Mouse (Mus musculus): ENCODE results near the gene Rassf3. TPM values are rescaled to one million over a fixed set of nuclear protein-coding genes. Genes with fewer than 3 reads are reported as not detected.

Gene Rassf3
- 3.7 and 4.6 TPM in 2 replicates for polyA plus RNA-seq (2015; fragmentation: Nextera tagmentation; extraction: Ambion mirVana)

DNA sequence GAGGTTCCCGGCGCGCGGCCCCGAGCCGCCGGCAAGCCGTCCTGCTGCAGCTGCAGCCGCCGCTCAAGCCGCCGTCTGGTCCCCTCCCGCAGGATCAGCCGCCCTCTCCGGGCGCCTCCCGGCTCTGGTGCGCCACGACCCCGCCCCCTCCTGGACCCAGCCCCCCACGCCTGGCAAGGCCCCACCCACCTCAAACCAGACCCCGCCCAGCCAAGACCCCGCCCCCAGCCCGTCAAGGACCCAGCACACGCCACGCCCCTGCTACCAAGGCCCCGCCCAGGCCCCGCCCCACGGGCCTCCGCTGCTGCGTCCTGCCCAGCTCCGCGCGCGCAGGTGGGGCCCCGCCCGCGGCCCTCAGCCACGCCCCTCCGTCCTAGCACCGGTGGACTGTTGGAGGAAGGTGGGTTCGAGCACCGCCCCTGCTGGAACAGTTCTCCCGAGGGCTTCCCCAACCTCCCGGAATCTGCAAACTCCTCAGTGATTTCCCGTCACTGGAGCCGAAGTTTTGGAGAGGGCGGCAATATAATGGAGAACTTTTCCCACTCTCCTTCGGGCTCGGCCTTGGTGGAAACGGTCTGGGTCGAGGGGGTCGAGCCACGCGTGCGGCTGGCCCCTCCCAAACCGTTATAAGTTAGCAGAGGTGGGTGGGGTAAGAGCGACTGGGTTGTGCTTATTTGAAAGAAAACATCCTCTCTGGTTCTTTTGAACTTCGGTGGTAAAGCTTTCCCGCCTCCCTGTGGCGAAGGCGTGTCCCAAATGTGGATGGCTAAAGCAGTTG is at the start of gene Rassf3:
Gene Rassf3, minus strand, starts transcription at position 158 of the 778 bp plus-strand sequence.
- Histone ChIP-seq H3K36me3 (no peaks in the 10 kb centered on the region), H3K27me3 (peaks cover 27% of the 10 kb centered on the region), H3K4me2 (replicated peaks) (peak within 1 kb of the TSS; percentile 79), H3K4me1 (replicated peaks) (peaks cover 29% of the 10 kb centered on the region), H3K9ac (replicated peaks) (peak within 1 kb of the TSS; percentile 68), H3K4me3 (replicated peaks) (peak within 1 kb of the TSS; percentile 55), H3K9me3 (no peaks in the 10 kb centered on the region), H3K27ac (peak within 1 kb of the TSS; percentile 17; the same call in 1 of the 2 replicates)
- peak; percentile 90 for ATAC-seq
- 1% methylated on average over 52 of the region's 62 CpGs for WGBS

DNA sequence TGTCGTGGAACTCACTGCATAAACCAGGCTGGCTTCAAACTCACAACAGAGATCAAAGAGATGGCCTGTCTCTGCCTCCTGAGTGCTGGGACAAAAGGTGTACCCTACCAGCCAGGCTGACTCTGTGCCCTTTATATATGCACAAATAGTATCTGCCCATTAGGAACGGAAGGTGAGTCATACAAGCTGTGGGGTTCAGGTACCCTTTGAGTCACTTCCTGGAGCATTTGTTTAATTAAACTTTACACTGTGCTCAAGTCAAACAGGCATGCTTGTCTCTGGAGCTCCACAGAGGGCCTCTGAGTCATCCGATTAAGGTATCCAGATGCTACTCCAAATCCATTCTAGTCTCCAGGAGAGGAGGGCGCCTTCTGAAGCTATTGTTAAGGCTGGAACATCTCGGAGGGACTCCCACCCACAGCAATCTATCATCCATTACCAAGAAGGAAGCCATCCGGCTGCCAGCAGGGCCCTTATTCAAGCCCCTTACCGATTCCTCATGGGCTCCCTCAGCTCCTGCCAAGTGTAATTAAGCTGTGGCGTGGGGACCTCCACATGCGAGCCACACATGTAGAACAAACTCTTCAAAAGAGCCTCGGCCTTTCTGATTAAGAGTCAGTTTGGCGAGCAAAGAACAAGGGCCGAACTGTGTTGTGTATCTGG is 44.9 kb upstream of the Rassf3 start:
- no peak overlapping the region for H3K27ac ChIP-seq
- H3K4me2 ChIP-seq (replicated peaks) = no peak overlapping the region
- 21% methylated on average over 12 of the region's 12 CpGs for WGBS

DNA sequence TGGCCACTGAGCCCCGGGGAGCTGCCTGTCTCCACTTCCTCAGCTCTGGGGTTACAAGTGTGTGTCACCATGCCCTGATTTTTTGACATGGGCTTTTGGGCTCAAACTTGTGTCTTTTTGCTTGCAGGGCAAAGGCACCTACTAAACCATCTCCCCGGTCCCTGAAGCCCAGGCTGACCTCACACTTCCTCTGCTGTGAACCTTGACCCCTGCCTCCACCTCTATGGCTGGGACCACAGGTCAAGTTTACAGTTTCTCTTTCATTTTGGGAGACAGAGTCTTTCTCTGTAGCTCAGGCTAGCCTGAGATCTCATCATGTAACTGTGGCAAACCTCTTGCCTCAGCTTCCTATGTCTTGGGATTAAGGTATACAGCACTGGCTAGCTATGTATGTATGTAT is 43.6 kb upstream of the Rassf3 start:
- no peaks in the 10 kb centered on the region for H3K36me3 ChIP-seq
- no peak overlapping the region for H3K27ac ChIP-seq
- H3K27me3 ChIP-seq = no peaks in the 10 kb centered on the region
- peaks cover 8% of the 10 kb centered on the region; the same call in 1 of the 2 replicates for H3K4me1 ChIP-seq (replicated peaks)
- no peak overlapping the region for H3K4me2 ChIP-seq (replicated peaks)
- H3K9ac ChIP-seq (replicated peaks) = no peak overlapping the region
- ATAC-seq = no peak
- 87% methylated on average over 2 of the region's 2 CpGs for WGBS
- H3K9me3 ChIP-seq = no peaks in the 10 kb centered on the region
- H3K4me3 ChIP-seq (replicated peaks) = no peak overlapping the region

More for the DNA sequence above, 44.9 kb upstream of the Rassf3 start:
- Histone ChIP-seq H3K9me3 (no peaks in the 10 kb centered on the region), H3K36me3 (no peaks in the 10 kb centered on the region), H3K4me1 (replicated peaks) (peaks cover 8% of the 10 kb centered on the region; the same call in 1 of the 2 replicates), H3K9ac (replicated peaks) (no peak overlapping the region), H3K27me3 (no peaks in the 10 kb centered on the region), H3K4me3 (replicated peaks) (no peak overlapping the region)
- 0 out of 2 replicates have a peak, but pooled peaks have one; percentile 27 for ATAC-seq

DNA sequence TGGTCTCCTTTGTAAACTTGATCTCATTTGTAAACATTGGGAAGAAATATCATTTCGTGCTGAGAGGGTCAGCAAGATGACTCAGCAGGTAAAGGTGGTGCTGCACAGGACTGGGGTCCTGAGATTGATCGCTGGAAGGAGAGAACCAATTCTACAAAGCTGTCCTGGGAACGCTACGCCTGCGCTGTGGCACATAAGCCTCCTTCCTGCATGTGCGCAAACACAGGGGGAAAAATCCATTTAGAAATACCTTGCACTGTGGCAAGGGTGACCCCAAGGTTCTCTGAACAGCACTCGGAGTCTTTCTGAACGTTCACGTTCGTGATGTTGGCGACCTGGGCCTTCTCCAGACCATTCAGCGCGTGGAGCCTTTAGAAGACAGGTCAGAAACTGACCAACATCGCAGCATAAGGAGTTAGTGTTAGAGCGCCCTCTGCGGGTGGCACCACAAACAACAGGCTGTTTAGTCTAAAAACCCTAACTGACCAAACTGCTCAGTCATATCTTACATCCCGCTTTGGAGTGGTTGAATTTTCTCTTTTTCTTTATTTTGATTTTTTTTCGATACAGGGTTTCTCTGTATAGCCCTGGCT is 40.0 kb upstream of the Rassf3 start:
- ATAC-seq = peak; percentile 60; the same call in 1 of the 2 replicates
- H3K4me2 ChIP-seq (replicated peaks) = no peak overlapping the region
- H3K9ac ChIP-seq (replicated peaks) = no peak overlapping the region
- no peak overlapping the region for H3K27ac ChIP-seq
- H3K4me1 ChIP-seq (replicated peaks) = peaks cover 4% of the 10 kb centered on the region; the same call in 1 of the 2 replicates
- H3K36me3 ChIP-seq = no peaks in the 10 kb centered on the region
- 30% methylated on average over 18 of the region's 18 CpGs for WGBS
- H3K9me3 ChIP-seq = no peaks in the 10 kb centered on the region
- H3K27me3 ChIP-seq = no peaks in the 10 kb centered on the region
- no peak overlapping the region for H3K4me3 ChIP-seq (replicated peaks)

DNA sequence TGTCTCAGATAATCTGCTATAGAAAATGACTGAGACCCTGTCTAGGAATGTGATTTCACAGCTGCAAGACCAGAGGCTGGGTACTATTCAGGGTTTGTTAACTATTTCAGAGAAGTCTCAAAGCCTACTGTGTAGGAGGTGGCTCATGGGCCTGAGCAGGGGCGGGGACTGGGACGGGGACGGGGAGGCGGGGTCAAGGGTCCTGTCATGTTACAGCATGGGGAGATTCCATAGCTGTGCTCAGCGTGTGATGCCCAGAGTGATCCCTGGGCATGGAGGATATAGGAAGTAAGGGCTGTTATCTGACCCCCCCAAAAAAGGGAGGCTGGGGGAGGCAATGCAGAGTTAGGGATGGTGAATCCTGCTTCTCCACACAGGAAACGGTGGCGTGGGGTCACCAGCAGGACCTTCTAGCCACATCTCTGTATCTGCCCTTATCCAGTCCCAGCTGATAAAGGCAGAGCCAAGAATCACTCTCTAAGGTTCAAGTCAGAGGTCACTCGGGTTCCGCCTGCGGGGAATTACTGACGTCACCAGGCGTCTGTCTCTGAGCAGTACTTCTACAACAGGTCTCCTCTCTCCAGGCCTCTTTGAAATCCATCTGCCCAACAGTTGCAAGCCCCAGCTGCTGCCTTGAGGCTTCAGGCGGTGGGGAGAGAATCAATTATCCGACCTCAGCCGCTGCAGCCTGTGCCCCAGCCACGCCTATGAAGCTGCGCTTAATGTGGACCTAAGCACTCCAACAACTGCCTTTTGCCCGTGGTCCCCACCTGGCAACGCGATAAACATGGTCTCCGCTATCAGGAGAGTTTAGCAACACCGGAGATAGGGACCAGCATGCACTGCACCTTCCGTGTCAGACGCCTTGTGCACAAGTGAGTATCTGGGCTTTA is 33.9 kb upstream of the Rassf3 start:
- Histone ChIP-seq H3K9ac (replicated peaks) (no peak overlapping the region), H3K27me3 (no peaks in the 10 kb centered on the region), H3K4me1 (replicated peaks) (peaks cover 26% of the 10 kb centered on the region), H3K9me3 (no peaks in the 10 kb centered on the region), H3K4me2 (replicated peaks) (0 out of 2 replicates have a peak overlapping the region, but pooled peaks have one; percentile 7), H3K36me3 (no peaks in the 10 kb centered on the region), H3K4me3 (replicated peaks) (no peak overlapping the region), H3K27ac (no peak overlapping the region)
- WGBS = 30% methylated on average over 24 of the region's 24 CpGs
- peak; percentile 64 for ATAC-seq

DNA sequence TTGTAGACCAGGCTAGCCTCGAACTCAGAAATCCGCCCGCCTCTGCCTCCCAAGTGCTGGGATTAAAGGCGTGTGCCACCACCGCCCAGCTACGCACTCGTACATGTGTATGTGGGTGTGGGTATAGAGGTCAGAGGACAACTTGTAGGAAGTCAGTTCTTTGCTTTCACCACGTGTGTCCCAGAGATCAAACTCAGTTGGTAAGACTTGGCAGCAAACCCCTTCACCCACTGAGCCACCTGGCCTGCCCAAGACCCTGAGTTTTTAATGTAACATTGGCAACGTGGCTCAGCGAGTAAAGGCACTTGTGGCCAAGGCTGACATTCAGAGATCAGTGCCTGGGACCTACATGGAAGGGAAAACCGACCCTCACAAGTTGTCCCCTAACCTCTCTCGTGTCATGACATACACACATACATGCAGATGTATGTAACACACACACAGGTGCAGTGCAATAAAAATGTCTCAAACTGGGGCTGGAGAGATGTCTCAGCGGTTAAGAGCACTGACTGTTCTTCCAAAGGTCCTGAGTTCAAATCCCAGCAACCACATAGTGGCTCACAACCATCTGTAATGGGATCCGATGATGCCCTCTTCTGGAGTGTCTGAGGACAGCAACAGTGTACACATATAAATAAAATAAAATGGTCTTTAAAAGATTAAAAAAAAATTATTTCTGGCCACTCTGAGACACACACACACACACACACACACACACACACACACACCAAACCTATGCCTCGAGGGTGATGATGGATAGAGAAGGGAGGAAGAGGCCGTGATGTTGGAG is 31.8 kb upstream of the Rassf3 start:
- no peak for ATAC-seq
- no peaks in the 10 kb centered on the region for H3K27me3 ChIP-seq
- WGBS = 93% methylated on average over 16 of the region's 16 CpGs
- no peak overlapping the region for H3K4me2 ChIP-seq (replicated peaks)
- H3K9ac ChIP-seq (replicated peaks) = no peak overlapping the region
- H3K4me1 ChIP-seq (replicated peaks) = peaks cover 30% of the 10 kb centered on the region
- no peak overlapping the region for H3K4me3 ChIP-seq (replicated peaks)
- no peaks in the 10 kb centered on the region for H3K36me3 ChIP-seq
- no peaks in the 10 kb centered on the region for H3K9me3 ChIP-seq
- no peak overlapping the region for H3K27ac ChIP-seq

DNA sequence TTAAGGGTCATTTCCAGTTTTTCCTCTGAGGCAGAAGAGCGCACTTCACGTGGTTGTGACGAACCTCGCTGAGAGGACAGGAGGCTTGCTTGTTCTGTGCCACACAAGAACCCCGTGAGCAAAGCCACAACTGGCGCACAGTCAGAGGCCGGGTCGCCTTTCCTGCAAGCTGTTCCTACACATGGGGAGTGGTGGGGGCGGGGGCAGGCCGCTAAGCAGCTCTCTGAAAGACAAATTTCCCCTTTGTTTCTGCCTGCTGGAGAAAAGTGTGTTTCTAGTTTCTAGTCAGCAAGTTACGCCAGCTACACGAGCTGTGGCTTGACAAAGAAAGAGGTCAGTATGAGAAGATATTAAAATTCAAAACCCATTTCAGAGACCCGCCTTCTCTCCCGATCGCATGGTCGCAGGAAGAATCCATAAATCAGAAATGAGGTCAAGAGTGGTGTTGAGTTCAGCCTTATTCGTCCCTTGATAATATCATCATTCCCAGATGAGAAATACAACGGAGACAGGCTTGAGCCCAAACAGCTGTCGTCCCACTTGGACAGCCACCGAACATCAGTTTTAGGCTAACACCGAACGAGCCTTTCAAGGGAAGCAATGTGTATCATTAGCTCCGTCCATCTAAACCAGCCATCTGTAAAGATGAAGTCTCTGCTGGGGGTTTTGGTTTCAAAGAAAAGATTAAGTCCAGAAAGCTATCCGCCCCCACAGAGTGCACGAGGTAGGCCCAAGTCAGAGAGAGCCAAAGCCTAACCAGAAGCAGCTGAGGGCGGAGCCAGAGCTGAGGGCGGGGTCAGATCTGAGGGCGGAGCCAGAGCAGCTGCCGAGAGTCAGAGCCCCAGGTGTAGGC is 30.8 kb upstream of the Rassf3 start:
- ATAC-seq = no peak
- Histone ChIP-seq H3K27me3 (no peaks in the 10 kb centered on the region), H3K4me2 (replicated peaks) (no peak overlapping the region), H3K4me3 (replicated peaks) (no peak overlapping the region), H3K4me1 (replicated peaks) (peaks cover 30% of the 10 kb centered on the region), H3K9ac (replicated peaks) (no peak overlapping the region), H3K9me3 (no peaks in the 10 kb centered on the region), H3K36me3 (no peaks in the 10 kb centered on the region), H3K27ac (peak overlapping the region; percentile 14; the same call in 1 of the 2 replicates)
- WGBS = 53% methylated on average over 29 of the region's 29 CpGs

DNA sequence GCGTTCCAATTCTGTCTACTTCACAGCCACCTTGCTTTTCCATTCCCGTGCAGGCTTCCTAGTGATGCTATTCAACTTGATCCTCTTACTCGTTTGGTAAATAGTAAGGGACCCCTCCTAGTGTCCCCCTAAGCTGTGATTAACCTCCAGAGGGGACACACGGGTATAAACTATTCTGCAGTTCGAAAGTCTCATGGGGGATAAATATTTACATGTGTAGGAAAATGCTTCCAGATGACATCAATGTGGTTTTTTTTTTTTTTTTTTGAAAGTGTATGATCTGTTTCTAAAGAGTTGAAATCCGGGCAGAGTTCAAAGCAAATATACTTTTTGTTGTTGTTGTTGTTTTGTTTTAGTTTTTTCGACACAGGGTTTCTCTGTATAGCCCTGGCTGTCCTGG is 29.8 kb upstream of the Rassf3 start:
- Histone ChIP-seq H3K4me1 (replicated peaks) (peaks cover 34% of the 10 kb centered on the region), H3K27ac (peak overlapping the region; percentile 64), H3K9ac (replicated peaks) (no peak overlapping the region), H3K4me2 (replicated peaks) (peak overlapping the region; percentile 59), H3K4me3 (replicated peaks) (no peak overlapping the region), H3K9me3 (no peaks in the 10 kb centered on the region), H3K36me3 (no peaks in the 10 kb centered on the region), H3K27me3 (no peaks in the 10 kb centered on the region)
- 55% methylated on average over 7 of the region's 7 CpGs for WGBS
- no peak for ATAC-seq

DNA sequence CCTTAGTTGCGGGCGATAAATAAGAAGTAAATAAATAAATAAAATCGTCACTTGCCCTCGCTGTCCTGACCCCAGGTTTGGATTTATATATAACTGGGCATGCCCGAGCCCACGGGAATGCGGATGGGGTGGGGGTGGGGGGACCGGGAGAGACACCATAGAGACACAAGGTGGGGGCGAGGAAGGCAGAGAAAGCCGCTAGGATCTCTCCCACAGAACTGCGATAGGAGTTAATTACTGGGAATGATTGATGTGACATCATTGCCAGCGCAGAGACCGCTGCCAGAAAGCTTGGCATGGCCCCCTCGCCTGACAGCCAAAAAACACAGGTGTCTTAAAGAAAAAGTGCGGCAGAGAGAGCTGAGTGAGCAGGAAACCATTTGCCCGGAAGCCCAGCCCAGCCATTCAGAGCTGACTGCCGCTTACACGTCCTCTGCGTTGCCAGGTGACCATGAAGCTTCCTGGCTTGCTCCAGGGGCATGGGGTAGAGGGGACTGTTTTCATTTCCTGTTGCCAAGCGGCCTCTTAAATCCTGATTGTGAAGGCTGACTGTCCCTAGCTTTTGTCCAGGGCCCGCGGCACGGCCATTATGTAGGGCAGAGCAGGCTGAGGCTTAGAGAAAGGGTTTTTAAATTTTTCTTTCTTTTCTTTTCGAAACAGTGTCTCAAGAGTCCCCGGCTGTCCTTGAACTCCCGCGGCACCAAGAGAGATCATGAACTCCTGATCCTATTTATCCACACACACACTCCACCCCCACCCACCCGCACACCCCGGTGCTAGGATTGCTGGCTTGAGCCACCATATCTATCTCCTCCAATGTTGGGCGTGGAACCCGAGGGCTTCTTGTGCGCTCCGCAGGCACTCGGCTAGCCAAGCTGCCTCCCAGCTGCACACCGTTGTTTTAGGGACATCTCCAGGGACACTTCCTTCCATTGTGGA is 29.1 kb upstream of the Rassf3 start:
- Histone ChIP-seq H3K4me3 (replicated peaks) (peak overlapping the region; percentile 40), H3K27me3 (no peaks in the 10 kb centered on the region), H3K36me3 (no peaks in the 10 kb centered on the region), H3K4me2 (replicated peaks) (peak overlapping the region; percentile 59), H3K9ac (replicated peaks) (peak overlapping the region; percentile 52), H3K4me1 (replicated peaks) (peaks cover 31% of the 10 kb centered on the region), H3K27ac (peak overlapping the region; percentile 64), H3K9me3 (no peaks in the 10 kb centered on the region)
- peak; percentile 90 for ATAC-seq
- WGBS = 24% methylated on average over 35 of the region's 35 CpGs

Data from midbrain, embryonic 13.5 days (tissue).